Mouse (Mus musculus) T-cell, adult 2 months (primary cell): ENCODE measurements around the gene Pou6f1.
"Not testable (repeated sequence)": the region's sequence is repeated elsewhere in the genome, so short reads cannot be mapped to it uniquely, and the experiment has no call there.

ENCODE experiments used
- DNase-seq: peaks from one replicate; pipeline ENCODE4 v3.0.0; 2022; ENCODE audit warnings: low spot score

The Pou6f1 gene

GRCm38 (mm10) chr15:100599276-100600046 lies at the start of gene Pou6f1:
TSS of gene Pou6f1 (minus strand) at chr15:100599984.
- no peak for DNase-seq

GRCm38 (mm10) chr15:100646161-100646560 lies 46.4 kb upstream of the Pou6f1 start:
- DNase-seq: no peak

GRCm38 (mm10) chr15:100642451-100642850 lies 42.7 kb upstream of the Pou6f1 start:
- DNase-seq: no peak

- no peak for DNase-seq
Observed at GRCm38 (mm10) chr15:100641226-100641810, 41.5 kb upstream of the Pou6f1 start.

- peak; percentile 70 for DNase-seq
Observed at GRCm38 (mm10) chr15:100639972-100640750, 40.4 kb upstream of the Pou6f1 start.

GRCm38 (mm10) chr15:100637661-100638060 lies 37.9 kb upstream of the Pou6f1 start:
- peak; percentile 63 for DNase-seq

GRCm38 (mm10) chr15:100636700-100637501 lies 37.1 kb upstream of the Pou6f1 start, which contains the start of gene Smagp:
TSS of gene Smagp (minus strand) at chr15:100636940.
- no peak for DNase-seq

- no peak for DNase-seq
Observed at GRCm38 (mm10) chr15:100635851-100636645, 36.3 kb upstream of the Pou6f1 start.

- DNase-seq: no peak
Observed at GRCm38 (mm10) chr15:100635239-100635638, 35.5 kb upstream of the Pou6f1 start.

- no peak for DNase-seq
Observed at GRCm38 (mm10) chr15:100633341-100633740, 33.6 kb upstream of the Pou6f1 start.

GRCm38 (mm10) chr15:100632323-100632722 lies 32.5 kb upstream of the Pou6f1 start:
- DNase-seq: no peak

- no peak for DNase-seq
Observed at GRCm38 (mm10) chr15:100631454-100632170, 31.8 kb upstream of the Pou6f1 start.

- no peak for DNase-seq
Observed at GRCm38 (mm10) chr15:100630126-100630525, 30.3 kb upstream of the Pou6f1 start.

- DNase-seq: no peak
Observed at GRCm38 (mm10) chr15:100628797-100629196, 29.0 kb upstream of the Pou6f1 start.

- DNase-seq: no peak
Observed at GRCm38 (mm10) chr15:100627774-100628370, 28.1 kb upstream of the Pou6f1 start.

GRCm38 (mm10) chr15:100627287-100627686 lies 27.5 kb upstream of the Pou6f1 start:
- DNase-seq: no peak

GRCm38 (mm10) chr15:100624435-100624834 lies 24.7 kb upstream of the Pou6f1 start:
- DNase-seq: no peak

- no peak for DNase-seq
Observed at GRCm38 (mm10) chr15:100623754-100624153, 24.0 kb upstream of the Pou6f1 start.

GRCm38 (mm10) chr15:100622164-100622563 lies 22.4 kb upstream of the Pou6f1 start:
- no peak for DNase-seq

- not testable (repeated sequence) for DNase-seq
Observed at GRCm38 (mm10) chr15:100621671-100622070, 21.9 kb upstream of the Pou6f1 start.
